Mouse (Mus musculus) intestine, embryonic 15.5 days (tissue): Measurements from ENCODE around the gene Purb. TPM values are rescaled to one million over a fixed set of nuclear protein-coding genes. Genes with fewer than 3 reads are reported as not detected.

Experiments used
- ATAC-seq: fragments of 200-750 bp; cut with Nextera tagmentation; 2 replicates; pipeline ENCODE4 v1.8.0; 2017; ENCODE audit warnings: moderate TSS enrichment, moderate library complexity
- H3K27ac ChIP-seq: fragments of 300-500 bp; sonication (generic); 2 replicates; pipeline ENCODE4 v1.5.1; 2015; ENCODE audit warnings: mild to moderate bottlenecking, inconsistent platforms
- H3K27me3 ChIP-seq: fragments of 300-500 bp; sonication (generic); replicated peaks from 2 replicates; pipeline ENCODE4 v1.6.1; 2015; ENCODE audit warnings: inconsistent platforms
- H3K36me3 ChIP-seq: fragments of 300-500 bp; sonication (generic); 2 replicates; pipeline ENCODE4 v1.6.1; 2015; ENCODE audit warnings: inconsistent platforms
- H3K4me1 ChIP-seq: fragments of 300-500 bp; sonication (generic); replicated peaks from 2 replicates; pipeline ENCODE4 v1.6.1; 2015; ENCODE audit warnings: inconsistent platforms
- H3K4me2 ChIP-seq: fragments of 300-500 bp; sonication (generic); replicated peaks from 2 replicates; pipeline ENCODE4 v1.6.1; 2015; ENCODE audit warnings: mild to moderate bottlenecking, inconsistent platforms
- H3K4me3 ChIP-seq: fragments of 300-500 bp; sonication (generic); replicated peaks from 2 replicates; pipeline ENCODE4 v1.5.1; 2015; ENCODE audit warnings: inconsistent platforms
- H3K9ac ChIP-seq: fragments of 300-500 bp; sonication (generic); 2 replicates; pipeline ENCODE4 v1.6.1; 2015; ENCODE audit warnings: inconsistent platforms
- H3K9me3 ChIP-seq: fragments of 300-500 bp; sonication (generic); 2 replicates; pipeline ENCODE4 v1.6.1; 2016; ENCODE audit warnings: inconsistent platforms
- WGBS: fragments of 180-500 bp; shearing (Covaris S2); methylation state at CpG from one replicate; pipeline ENCODE4 v1.1.7; 2015; 5-methylcytosine and 5-hydroxymethylcytosine counted together
- polyA plus RNA-seq: library from polyadenylated mRNA; unstranded; fragments of >200 nt; fragmentation: Nextera tagmentation; extraction: Ambion mirVana; gene quantifications from 2 replicates; pipeline ENCODE4 v1.2.1, GENCODE M21; 2015

Gene Purb
- polyA plus RNA-seq, 1 experiment from 2014 or later = 28.8 TPM

GRCm38 (mm10) chr11:6504689-6505088 is 29.0 kb upstream of the Purb start:
- Histone ChIP-seq H3K27me3 (no peaks in the 10 kb centered on the region), H3K4me2 (peak overlapping the region; percentile 38), H3K4me3 (no peak overlapping the region), H3K36me3 (no peaks in the 10 kb centered on the region), H3K4me1 (no peaks in the 10 kb centered on the region), H3K9me3 (no peaks in the 10 kb centered on the region), H3K27ac (peak overlapping the region; percentile 69), H3K9ac (no peak overlapping the region)
- WGBS = 62% methylated on average over 6 of the region's 6 CpGs
- ATAC-seq = peak; percentile 88

- no peaks in the 10 kb centered on the region for H3K4me1 ChIP-seq
- WGBS = 63% methylated on average over 3 of the region's 3 CpGs
- peak overlapping the region; percentile 5; the same call in 1 of the 2 replicates for H3K9ac ChIP-seq
- peak overlapping the region; percentile 69; the same call in 1 of the 2 replicates for H3K27ac ChIP-seq
- no peaks in the 10 kb centered on the region for H3K36me3 ChIP-seq
- H3K9me3 ChIP-seq = no peaks in the 10 kb centered on the region
- no peaks in the 10 kb centered on the region for H3K27me3 ChIP-seq
- peak overlapping the region; percentile 38 for H3K4me2 ChIP-seq
- ATAC-seq = peak; percentile 22
- no peak overlapping the region for H3K4me3 ChIP-seq
Measured at GRCm38 (mm10) chr11:6504226-6504625, 28.5 kb upstream of the Purb start.

GRCm38 (mm10) chr11:6502506-6502905 is 26.8 kb upstream of the Purb start:
- WGBS = 87% methylated on average over 2 of the region's 2 CpGs

GRCm38 (mm10) chr11:6497311-6497948 is 21.7 kb upstream of the Purb start:
- Histone ChIP-seq H3K27ac (no peak overlapping the region), H3K4me2 (no peak overlapping the region), H3K27me3 (no peaks in the 10 kb centered on the region), H3K9ac (no peak overlapping the region), H3K36me3 (no peaks in the 10 kb centered on the region), H3K9me3 (no peaks in the 10 kb centered on the region), H3K4me1 (no peaks in the 10 kb centered on the region), H3K4me3 (no peak overlapping the region)
- no peak for ATAC-seq
- 76% methylated on average over 12 of the region's 12 CpGs for WGBS

More at GRCm38 (mm10) chr11:6502506-6502905, 26.8 kb upstream of the Purb start:
- no peaks in the 10 kb centered on the region for H3K9me3 ChIP-seq
- ATAC-seq = peak; percentile 60
- H3K27me3 ChIP-seq = no peaks in the 10 kb centered on the region
- no peaks in the 10 kb centered on the region for H3K36me3 ChIP-seq
- H3K4me2 ChIP-seq = no peak overlapping the region
- H3K27ac ChIP-seq = no peak overlapping the region
- no peaks in the 10 kb centered on the region for H3K4me1 ChIP-seq
- no peak overlapping the region for H3K4me3 ChIP-seq
- no peak overlapping the region for H3K9ac ChIP-seq

GRCm38 (mm10) chr11:6489691-6490503 is 14.2 kb upstream of the Purb start:
- Histone ChIP-seq H3K9ac (no peak overlapping the region), H3K9me3 (no peaks in the 10 kb centered on the region), H3K4me1 (peaks cover 7% of the 10 kb centered on the region; the same call in 1 of the 2 replicates), H3K36me3 (no peaks in the 10 kb centered on the region), H3K4me2 (no peak overlapping the region), H3K4me3 (no peak overlapping the region), H3K27me3 (no peaks in the 10 kb centered on the region), H3K27ac (no peak overlapping the region)
- peak; percentile 62; the same call in 1 of the 2 replicates for ATAC-seq
- WGBS = 54% methylated on average over 6 of the region's 6 CpGs

GRCm38 (mm10) chr11:6489257-6489656 is 13.5 kb upstream of the Purb start:
- Histone ChIP-seq H3K4me1 (peaks cover 7% of the 10 kb centered on the region; the same call in 1 of the 2 replicates), H3K9me3 (no peaks in the 10 kb centered on the region), H3K4me3 (no peak overlapping the region), H3K36me3 (no peaks in the 10 kb centered on the region), H3K4me2 (no peak overlapping the region), H3K27me3 (no peaks in the 10 kb centered on the region), H3K27ac (no peak overlapping the region), H3K9ac (no peak overlapping the region)
- no peak for ATAC-seq
- 93% methylated on average over 7 of the region's 7 CpGs for WGBS

- Histone ChIP-seq H3K9me3 (no peaks in the 10 kb centered on the region), H3K4me1 (peaks cover 7% of the 10 kb centered on the region; the same call in 1 of the 2 replicates), H3K27me3 (no peaks in the 10 kb centered on the region), H3K4me2 (no peak overlapping the region), H3K27ac (no peak overlapping the region), H3K36me3 (no peaks in the 10 kb centered on the region), H3K9ac (no peak overlapping the region), H3K4me3 (no peak overlapping the region)
- WGBS = 94% methylated on average over 5 of the region's 5 CpGs
- no peak for ATAC-seq
Measured at GRCm38 (mm10) chr11:6488041-6488684, 12.4 kb upstream of the Purb start.

GRCm38 (mm10) chr11:6487496-6487895 is 11.8 kb upstream of the Purb start:
- no peaks in the 10 kb centered on the region for H3K9me3 ChIP-seq
- H3K36me3 ChIP-seq = no peaks in the 10 kb centered on the region
- H3K9ac ChIP-seq = no peak overlapping the region
- 33% methylated on average over 7 of the region's 7 CpGs for WGBS
- ATAC-seq = peak; percentile 36; the same call in 1 of the 2 replicates
- H3K4me3 ChIP-seq = no peak overlapping the region
- H3K27ac ChIP-seq = no peak overlapping the region
- no peaks in the 10 kb centered on the region for H3K27me3 ChIP-seq
- H3K4me1 ChIP-seq = peaks cover 7% of the 10 kb centered on the region; the same call in 1 of the 2 replicates
- H3K4me2 ChIP-seq = no peak overlapping the region

- H3K27ac ChIP-seq = no peak overlapping the region
- no peaks in the 10 kb centered on the region for H3K9me3 ChIP-seq
- ATAC-seq = no peak
- no peak overlapping the region for H3K9ac ChIP-seq
- no peaks in the 10 kb centered on the region for H3K27me3 ChIP-seq
- no peak overlapping the region for H3K4me2 ChIP-seq
- H3K4me3 ChIP-seq = no peak overlapping the region
- WGBS = 70% methylated on average over 6 of the region's 6 CpGs
- no peaks in the 10 kb centered on the region for H3K36me3 ChIP-seq
- H3K4me1 ChIP-seq = peaks cover 7% of the 10 kb centered on the region; the same call in 1 of the 2 replicates
Measured at GRCm38 (mm10) chr11:6486916-6487315, 11.2 kb upstream of the Purb start.

GRCm38 (mm10) chr11:6484244-6484959 is 8.7 kb upstream of the Purb start:
- Histone ChIP-seq H3K4me1 (peaks cover 10% of the 10 kb centered on the region; the same call in 1 of the 2 replicates), H3K36me3 (no peaks in the 10 kb centered on the region), H3K9ac (no peak overlapping the region), H3K27me3 (no peaks in the 10 kb centered on the region), H3K27ac (no peak overlapping the region), H3K4me2 (no peak overlapping the region), H3K9me3 (no peaks in the 10 kb centered on the region), H3K4me3 (no peak overlapping the region)
- no peak for ATAC-seq
- WGBS = 60% methylated on average over 3 of the region's 3 CpGs

GRCm38 (mm10) chr11:6483103-6483502 is 7.4 kb upstream of the Purb start:
- 74% methylated on average over 2 of the region's 2 CpGs for WGBS
- no peak for ATAC-seq
- H3K4me1 ChIP-seq = peaks cover 10% of the 10 kb centered on the region; the same call in 1 of the 2 replicates
- no peaks in the 10 kb centered on the region for H3K27me3 ChIP-seq
- no peak overlapping the region for H3K9ac ChIP-seq
- no peak overlapping the region for H3K4me3 ChIP-seq
- no peak overlapping the region for H3K27ac ChIP-seq
- no peaks in the 10 kb centered on the region for H3K36me3 ChIP-seq
- H3K9me3 ChIP-seq = no peaks in the 10 kb centered on the region
- H3K4me2 ChIP-seq = no peak overlapping the region
